Mouse (Mus musculus) large intestine, adult 2 months (tissue): ENCODE measurements around the gene Tmem270. TPM values are rescaled to one million over a fixed set of nuclear protein-coding genes. Genes with fewer than 3 reads are reported as not detected.

Source experiments
- polyA plus RNA-seq: library from polyadenylated mRNA; depleted of rRNA; stranded (reverse); fragments of >200 nt; gene quantifications from 2 replicates; pipeline ENCODE4 v1.2.3, GENCODE M21; 2012; rRNA removed

The Tmem270 gene
- polyA plus RNA-seq, 1 experiment, result not detected

Other genes starting within 250 kb of the Tmem270 start
- 5.4 and 7.1 TPM in 2 replicates for gene Limk1, start 218.1 kb downstream of the Tmem270 start, polyA plus RNA-seq
- 25.6 and 28.5 TPM in 2 replicates for gene Eln, start 159.4 kb downstream of the Tmem270 start, polyA plus RNA-seq
- gene Cldn13, start 8.8 kb upstream of the Tmem270 start, polyA plus RNA-seq, result 0.27 and 0.77 TPM in 2 replicates
- 13.6 and 15.3 TPM in 2 replicates for gene Mettl27, start 25.6 kb upstream of the Tmem270 start, polyA plus RNA-seq
- 111 and 235 TPM in 2 replicates for gene Cldn4, start 40.2 kb upstream of the Tmem270 start, polyA plus RNA-seq
- gene Cldn3, start 79.5 kb upstream of the Tmem270 start, polyA plus RNA-seq, result 796 and 924 TPM in 2 replicates
- gene Abhd11, start 102.4 kb upstream of the Tmem270 start, polyA plus RNA-seq, result 159 and 170 TPM in 2 replicates
- gene Stx1a, start 116.7 kb upstream of the Tmem270 start, polyA plus RNA-seq, result 6.4 and 6.8 TPM in 2 replicates
- gene Dnajc30, start 157.5 kb upstream of the Tmem270 start, polyA plus RNA-seq, result 31.4 and 38.8 TPM in 2 replicates
- 52.2 and 65.6 TPM in 2 replicates for gene Bud23, start 158.2 kb upstream of the Tmem270 start, polyA plus RNA-seq
- 3.0 and 4.0 TPM in 2 replicates for gene Vps37d, start 171.5 kb upstream of the Tmem270 start, polyA plus RNA-seq
- 80.5 and 207 TPM in 2 replicates for gene Mlxipl, start 183.2 kb upstream of the Tmem270 start, polyA plus RNA-seq
- 8.9 and 11.7 TPM in 2 replicates for gene Tbl2, start 242.9 kb upstream of the Tmem270 start, polyA plus RNA-seq